Mouse (Mus musculus) forebrain, embryonic 14.5 days (tissue): Measurements from ENCODE around the gene Pnpla2. TPM values are rescaled to one million over a fixed set of nuclear protein-coding genes. Genes with fewer than 3 reads are reported as not detected.

Experiments
- ATAC-seq: fragments of 200-750 bp; cut with Nextera tagmentation; 2 replicates; pipeline ENCODE4 v1.8.0; 2017; ENCODE audit warnings: mild to moderate bottlenecking, moderate library complexity
- DNase-seq: peaks from one replicate; pipeline ENCODE4 v3.0.0-alpha.2; 2015; ENCODE audit warnings: low spot score
- H3K27ac ChIP-seq: fragments of 300-500 bp; sonication (generic); 2 replicates; pipeline ENCODE4 v1.5.1; 2014; ENCODE audit warnings: low read depth, mild to moderate bottlenecking, control low read depth, low read length, moderate library complexity
- H3K27me3 ChIP-seq: fragments of 300-500 bp; sonication (generic); replicated peaks from 2 replicates; pipeline ENCODE4 v1.6.1; 2014; ENCODE audit warnings: low read length, control low read depth, mixed read lengths; ENCODE audit not compliant: control insufficient read depth, insufficient read depth
- H3K36me3 ChIP-seq: fragments of 300-500 bp; sonication (generic); 2 replicates; pipeline ENCODE4 v1.6.1; 2014; ENCODE audit warnings: low read length, control low read depth; ENCODE audit not compliant: control insufficient read depth, insufficient read depth
- H3K4me1 ChIP-seq: fragments of 300-500 bp; sonication (generic); 2 replicates; pipeline ENCODE4 v1.6.1; 2014; ENCODE audit warnings: antibody characterized with exemption, low read length, control low read depth; ENCODE audit not compliant: control insufficient read depth, insufficient read depth
- H3K4me2 ChIP-seq: fragments of 300-500 bp; sonication (generic); 2 replicates; pipeline ENCODE4 v1.6.1; 2014; ENCODE audit warnings: mild to moderate bottlenecking, control low read depth, low read length
- H3K4me3 ChIP-seq: fragments of 300-500 bp; sonication (generic); 2 replicates; pipeline ENCODE4 v1.5.1; 2014; ENCODE audit warnings: low read depth, low read length, control low read depth
- H3K9ac ChIP-seq: fragments of 300-500 bp; sonication (generic); 2 replicates; pipeline ENCODE4 v1.6.1; 2014; ENCODE audit warnings: mild to moderate bottlenecking, low read length, control low read depth, moderate library complexity
- H3K9me3 ChIP-seq: fragments of 300-500 bp; sonication (generic); replicated peaks from 2 replicates; pipeline ENCODE4 v1.6.1; 2016; ENCODE audit warnings: low read length, control low read depth, mixed read lengths; ENCODE audit not compliant: control insufficient read depth
- WGBS: fragments of 180-500 bp; shearing (Covaris S2); extraction: QIAGEN DNeasy Blood & Tissue Kit; methylation state at CpG from one replicate; pipeline ENCODE4 v1.1.7; 2014; 5-methylcytosine and 5-hydroxymethylcytosine counted together
- polyA plus RNA-seq: library from polyadenylated mRNA; unstranded; fragments of >200 nt; fragmentation: Nextera tagmentation; extraction: Ambion mirVana; gene quantifications from 2 replicates; pipeline ENCODE4 v1.2.1, GENCODE M21; 2014

Gene Pnpla2
- polyA plus RNA-seq, 1 experiment from 2014 or later = 16.3 TPM

GRCm38 (mm10) chr7:141480842-141481497 is 26.0 kb downstream of the Pnpla2 start:
- peak; percentile 60 for ATAC-seq
- no peaks in the 10 kb centered on the region for H3K36me3 ChIP-seq
- H3K4me1 ChIP-seq = peaks cover 14% of the 10 kb centered on the region
- peak overlapping the region; percentile 89 for H3K4me2 ChIP-seq
- DNase-seq = peak; percentile 83
- H3K27ac ChIP-seq = no peak overlapping the region
- peak overlapping the region; percentile 60; the same call in 1 of the 2 replicates for H3K4me3 ChIP-seq
- H3K9ac ChIP-seq = peak overlapping the region; percentile 73; the same call in 1 of the 2 replicates
- H3K9me3 ChIP-seq = no peaks in the 10 kb centered on the region
- H3K27me3 ChIP-seq = no peaks in the 10 kb centered on the region
- 9% methylated on average over 10 of the region's 10 CpGs for WGBS

GRCm38 (mm10) chr7:141481498-141482401 is 26.8 kb downstream of the Pnpla2 start:
- DNase-seq = peak; percentile 56
- no peaks in the 10 kb centered on the region for H3K9me3 ChIP-seq
- H3K4me1 ChIP-seq = peaks cover 14% of the 10 kb centered on the region
- no peaks in the 10 kb centered on the region for H3K27me3 ChIP-seq
- ATAC-seq = peak; percentile 67
- H3K27ac ChIP-seq = no peak overlapping the region
- WGBS = under 1% methylated on average over 75 of the region's 81 CpGs
- no peaks in the 10 kb centered on the region for H3K36me3 ChIP-seq
- H3K4me3 ChIP-seq = peak overlapping the region; percentile 60
- peak overlapping the region; percentile 89 for H3K4me2 ChIP-seq
- H3K9ac ChIP-seq = peak overlapping the region; percentile 73

GRCm38 (mm10) chr7:141482531-141483024 is 27.6 kb downstream of the Pnpla2 start:
- Histone ChIP-seq H3K36me3 (no peaks in the 10 kb centered on the region), H3K4me2 (peak overlapping the region; percentile 89), H3K27ac (no peak overlapping the region), H3K9ac (peak overlapping the region; percentile 73), H3K4me3 (peak overlapping the region; percentile 60), H3K4me1 (peaks cover 14% of the 10 kb centered on the region), H3K27me3 (no peaks in the 10 kb centered on the region), H3K9me3 (no peaks in the 10 kb centered on the region)
- DNase-seq (no peak), ATAC-seq (no peak; the same call in 1 of the 2 replicates)
- 2% methylated on average over 11 of the region's 11 CpGs for WGBS

- DNase-seq (no peak), ATAC-seq (no peak)
- Histone ChIP-seq H3K4me2 (peak overlapping the region; percentile 89; the same call in 1 of the 2 replicates), H3K9me3 (no peaks in the 10 kb centered on the region), H3K4me3 (no peak overlapping the region), H3K36me3 (no peaks in the 10 kb centered on the region), H3K27me3 (no peaks in the 10 kb centered on the region), H3K27ac (no peak overlapping the region), H3K9ac (no peak overlapping the region), H3K4me1 (peaks cover 14% of the 10 kb centered on the region)
- 79% methylated on average over 6 of the region's 6 CpGs for WGBS
Measured at GRCm38 (mm10) chr7:141483114-141483653, 28.2 kb downstream of the Pnpla2 start.

- H3K4me1 ChIP-seq = peaks cover 14% of the 10 kb centered on the region
- WGBS = 80% methylated on average over 5 of the region's 5 CpGs
- ATAC-seq = no peak
- H3K27me3 ChIP-seq = no peaks in the 10 kb centered on the region
- H3K27ac ChIP-seq = no peak overlapping the region
- H3K4me3 ChIP-seq = no peak overlapping the region
- no peak overlapping the region for H3K4me2 ChIP-seq
- no peaks in the 10 kb centered on the region for H3K36me3 ChIP-seq
- no peak overlapping the region for H3K9ac ChIP-seq
- no peaks in the 10 kb centered on the region for H3K9me3 ChIP-seq
- DNase-seq = no peak
Measured at GRCm38 (mm10) chr7:141484186-141485120, 29.5 kb downstream of the Pnpla2 start.

- no peak for ATAC-seq
- H3K4me3 ChIP-seq = no peak overlapping the region
- H3K4me1 ChIP-seq = peaks cover 14% of the 10 kb centered on the region
- H3K9me3 ChIP-seq = no peaks in the 10 kb centered on the region
- no peak overlapping the region for H3K9ac ChIP-seq
- no peak overlapping the region for H3K4me2 ChIP-seq
- 56% methylated on average over 2 of the region's 2 CpGs for WGBS
- DNase-seq = no peak
- H3K27ac ChIP-seq = no peak overlapping the region
- no peaks in the 10 kb centered on the region for H3K36me3 ChIP-seq
- no peaks in the 10 kb centered on the region for H3K27me3 ChIP-seq
Measured at GRCm38 (mm10) chr7:141485186-141485585, 30.2 kb downstream of the Pnpla2 start.

GRCm38 (mm10) chr7:141485606-141486005 is 30.6 kb downstream of the Pnpla2 start:
- ATAC-seq (no peak), DNase-seq (no peak)
- H3K27ac ChIP-seq = no peak overlapping the region
- 70% methylated on average over 2 of the region's 2 CpGs for WGBS
- H3K4me1 ChIP-seq = peaks cover 14% of the 10 kb centered on the region
- H3K4me3 ChIP-seq = no peak overlapping the region
- H3K9ac ChIP-seq = no peak overlapping the region
- no peaks in the 10 kb centered on the region for H3K36me3 ChIP-seq
- H3K4me2 ChIP-seq = no peak overlapping the region
- no peaks in the 10 kb centered on the region for H3K9me3 ChIP-seq
- no peaks in the 10 kb centered on the region for H3K27me3 ChIP-seq

- no peak overlapping the region for H3K9ac ChIP-seq
- 83% methylated on average over 1 of the region's 1 CpGs for WGBS
- ATAC-seq = no peak
- no peak overlapping the region for H3K4me2 ChIP-seq
- no peak overlapping the region for H3K4me3 ChIP-seq
- H3K4me1 ChIP-seq = peaks cover 9% of the 10 kb centered on the region
- no peaks in the 10 kb centered on the region for H3K36me3 ChIP-seq
- no peak for DNase-seq
- no peaks in the 10 kb centered on the region for H3K9me3 ChIP-seq
- no peak overlapping the region for H3K27ac ChIP-seq
- H3K27me3 ChIP-seq = no peaks in the 10 kb centered on the region
Measured at GRCm38 (mm10) chr7:141486239-141486638, 31.2 kb downstream of the Pnpla2 start.
